Mouse (Mus musculus) brain, embryonic 14.5 days (tissue): Measurements from ENCODE around the gene BC030499.

Experiments
- CTCF ChIP-seq: fragments of 200-500 bp; IDR thresholded peaks from 2 replicates; pipeline ENCODE4 v1.5.1; 2012; ENCODE audit warnings: inconsistent platforms, mild to moderate bottlenecking, moderate library complexity, borderline replicate concordance; ENCODE audit not compliant: insufficient read depth, insufficient read length; ENCODE audit errors: extremely low read depth
- POLR2A ChIP-seq: fragments of 200-500 bp; IDR thresholded peaks from 2 replicates; pipeline ENCODE4 v1.6.1; 2012; ENCODE audit warnings: mild to moderate bottlenecking, inconsistent platforms, borderline replicate concordance; ENCODE audit not compliant: poor library complexity, insufficient read depth, insufficient read length, severe bottlenecking; ENCODE audit errors: extremely low read depth

- TF ChIP-seq CTCF (no peak), POLR2A (no peak)
Measured at GRCm38 (mm10) chr11:78289146-78289763, 1.4 kb upstream of the BC030499 start.
